Mouse (Mus musculus) adrenal gland, adult 18-20 months (tissue): ENCODE measurements at regions not wholly inside any gene's neighbourhood (a gene's known extent, or its start where the extent isn't known, plus 50 kb on each side); places are given as distances from the start of the nearest gene placed in this dataset.
"Not testable (repeated sequence)": the region's sequence is repeated elsewhere in the genome, so short reads cannot be mapped to it uniquely, and the experiment has no call there.

Experiments
- DNase-seq, 2 experiments: peaks; one replicate each; pipeline ENCODE4 v3.0.0; 2021 to 2022; ENCODE audit warnings: low spot score in 2 of 2

DNA sequence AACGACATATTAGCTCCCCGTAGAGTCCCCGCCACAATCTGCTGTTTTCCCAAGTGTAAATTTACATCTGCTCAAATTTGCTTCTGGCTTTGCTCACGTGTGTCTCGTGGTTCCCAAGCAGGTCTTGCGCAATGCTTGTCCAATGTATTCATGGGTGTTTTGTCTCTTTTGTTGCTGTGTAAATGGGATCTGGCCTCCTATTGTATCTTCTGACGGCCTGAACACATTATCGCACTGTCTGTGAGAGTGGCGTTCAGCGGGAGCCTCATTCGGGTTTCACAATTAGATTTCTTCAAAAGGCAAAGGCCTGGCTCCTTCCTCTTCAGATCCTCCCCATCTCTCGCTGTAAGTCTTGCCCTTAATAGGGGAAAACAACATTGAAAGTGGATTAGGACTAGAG is 274.5 kb downstream of the Fam19a5 start:
- no peak for DNase-seq

GRCm38 (mm10) chr15:87842097-87842496 is 298.0 kb downstream of the Fam19a5 start:
- DNase-seq, result no peak

- DNase-seq, result no peak
Observed at GRCm38 (mm10) chr15:87859069-87859468, 315.0 kb downstream of the Fam19a5 start.

DNA sequence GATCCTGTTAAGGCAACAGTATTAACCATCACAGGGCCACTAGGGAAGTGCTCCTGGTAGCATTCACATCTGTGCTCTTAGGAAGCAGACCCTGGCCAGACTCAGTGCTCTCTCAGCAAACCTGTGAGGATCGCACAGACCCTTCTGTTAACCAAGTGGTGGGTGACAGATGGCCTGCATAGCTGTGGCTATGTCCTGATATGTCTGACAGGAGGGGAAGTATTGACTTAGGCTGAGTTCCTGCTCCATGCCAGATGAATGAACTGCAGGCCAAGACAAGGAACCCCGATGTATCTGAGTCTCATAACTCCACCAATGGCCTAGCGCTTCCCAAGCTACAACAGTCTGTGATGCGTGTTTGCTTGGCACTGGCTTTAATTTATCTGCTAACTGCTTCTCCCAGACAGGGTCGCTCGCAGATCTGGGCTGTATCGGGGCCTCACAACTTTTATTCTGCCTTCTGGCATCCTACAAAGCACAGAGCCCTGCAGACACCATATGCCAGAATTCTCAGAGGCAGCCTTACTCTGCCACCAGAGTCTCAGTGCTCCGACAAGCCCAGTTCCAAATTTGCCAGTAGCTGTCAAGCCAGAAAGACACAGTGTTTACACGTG is 332.3 kb downstream of the Fam19a5 start:
- no peak for DNase-seq

DNA sequence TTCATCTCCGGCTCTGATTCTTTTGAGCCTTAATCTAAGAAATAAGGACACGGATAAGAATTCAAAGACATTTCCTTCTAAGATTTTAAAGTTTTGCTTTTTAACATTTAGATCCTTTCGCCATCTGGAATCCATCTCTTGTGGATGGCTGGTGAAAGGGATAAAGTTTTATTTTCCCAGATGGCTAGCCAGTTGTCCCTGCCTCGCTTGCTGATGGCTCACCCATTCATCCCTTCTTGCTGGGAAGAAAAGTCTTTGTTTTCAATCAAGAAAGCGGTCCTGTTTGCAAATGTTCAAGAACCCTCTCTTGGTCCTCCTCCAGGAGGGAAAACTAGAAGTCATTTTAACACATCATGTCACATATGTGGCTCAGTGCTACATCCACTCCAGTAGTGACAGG is 346.8 kb downstream of the Fam19a5 start:
- no peak for DNase-seq

GRCm38 (mm10) chr15:87894866-87895265 is 350.8 kb downstream of the Fam19a5 start:
- DNase-seq, result not testable (repeated sequence)

GRCm38 (mm10) chr15:87898655-87899054 is 354.6 kb downstream of the Fam19a5 start:
- no peak for DNase-seq

DNA sequence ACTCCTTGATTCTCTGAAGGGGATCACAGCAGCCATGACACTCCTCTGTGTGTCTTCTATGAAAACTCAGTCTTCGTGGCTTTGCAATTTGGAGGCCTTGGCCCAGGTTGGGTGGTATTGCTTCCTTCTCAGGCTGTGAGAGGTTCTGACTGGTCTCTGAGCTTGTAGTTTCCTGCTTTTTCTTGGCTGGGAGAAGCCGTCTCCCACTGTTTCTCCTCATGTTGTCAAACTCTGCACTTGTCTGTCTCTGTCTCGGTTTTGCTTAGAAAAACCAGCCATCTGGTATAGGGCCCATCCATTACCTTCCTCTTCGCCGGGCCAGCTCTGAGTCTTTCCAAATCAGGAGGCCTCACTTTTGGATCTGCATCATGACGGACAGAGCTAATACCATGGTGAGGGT is 360.3 kb downstream of the Fam19a5 start:
- DNase-seq, result no peak

DNA sequence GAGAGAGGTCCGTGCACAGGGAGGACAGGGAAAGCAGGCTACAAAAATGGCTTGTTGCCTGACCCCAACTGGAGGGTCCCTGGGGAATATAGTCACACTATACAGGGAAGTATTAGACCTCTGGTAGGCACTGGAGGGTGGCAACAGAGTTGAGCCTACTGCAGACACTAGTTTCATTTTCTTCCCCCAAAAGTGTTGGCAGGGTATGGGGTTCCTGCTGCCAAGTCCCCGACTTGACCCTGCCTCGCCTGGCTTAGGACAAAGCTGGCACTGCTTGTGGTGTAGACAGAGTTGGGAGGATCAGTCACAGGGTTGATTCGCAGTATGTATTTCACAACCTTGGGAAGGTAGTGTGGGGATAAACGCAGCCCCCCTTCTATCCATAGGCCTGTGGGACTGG is 362.2 kb downstream of the Fam19a5 start:
- DNase-seq, result no peak

- DNase-seq, result no peak
Observed at GRCm38 (mm10) chr15:87922091-87922490, 378.0 kb downstream of the Fam19a5 start.

GRCm38 (mm10) chr15:87922781-87923446 is 378.8 kb downstream of the Fam19a5 start:
- no peak for DNase-seq

- no peak for DNase-seq
Observed at GRCm38 (mm10) chr15:87923906-87924305, 379.8 kb downstream of the Fam19a5 start.

DNA sequence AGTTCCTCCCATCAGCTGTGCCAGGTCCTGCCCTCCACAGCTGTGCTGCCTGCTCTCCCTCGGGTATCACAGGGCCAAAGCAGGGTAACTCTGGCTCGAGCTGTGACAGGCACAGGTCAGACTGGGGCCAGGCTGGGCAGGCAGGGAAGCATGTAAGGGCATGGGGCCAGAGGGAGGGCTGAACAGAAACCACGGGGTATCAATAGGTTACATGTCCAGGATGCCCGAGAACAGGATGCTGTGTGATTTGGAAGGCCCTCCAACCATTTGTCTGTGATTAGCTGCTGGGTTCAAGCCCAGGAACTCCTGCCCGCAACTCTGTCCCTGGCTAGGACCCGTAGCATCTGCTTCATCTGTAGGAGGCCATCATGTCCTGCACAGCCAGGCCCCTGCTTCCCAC is 391.9 kb downstream of the Fam19a5 start:
- no peak for DNase-seq

DNA sequence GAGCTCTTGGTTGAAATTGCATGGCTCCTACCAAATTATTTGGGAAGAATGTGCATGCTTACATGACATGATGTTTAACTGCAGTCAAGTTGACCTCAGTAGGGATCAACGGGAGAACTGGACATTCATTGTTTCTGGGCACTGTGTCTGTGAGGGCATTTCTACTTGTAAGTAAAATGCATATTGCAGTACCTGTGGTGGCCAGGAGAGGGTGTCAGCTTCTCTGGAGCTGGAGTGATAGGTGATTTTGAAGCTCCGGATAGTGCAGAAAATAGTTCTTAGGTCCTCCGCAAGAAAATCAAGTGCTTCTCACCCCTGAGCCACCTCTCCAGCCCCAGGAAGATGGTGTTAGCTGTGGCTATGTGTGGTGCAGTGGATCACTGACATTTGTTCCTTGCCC is 396.7 kb downstream of the Fam19a5 start:
- DNase-seq, result peak; percentile 38 to 42

DNA sequence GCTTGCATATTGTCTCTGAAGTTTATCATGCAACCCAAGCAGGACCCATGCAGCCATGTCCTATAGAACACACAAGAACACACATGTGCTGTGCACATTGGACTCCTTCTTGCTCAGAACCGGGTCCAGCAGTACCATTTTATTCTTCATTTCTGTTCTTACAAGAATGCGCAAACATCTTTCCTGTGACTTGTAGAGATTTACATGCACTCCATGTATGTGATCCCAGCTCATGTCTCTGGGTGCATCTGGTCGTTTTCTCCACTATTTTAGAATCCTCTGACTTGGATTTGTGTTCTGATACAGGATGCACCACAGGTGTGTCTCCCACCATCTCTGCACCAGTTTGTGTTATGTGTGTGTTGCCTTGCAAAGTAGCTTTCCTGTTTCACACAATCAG is 408.4 kb downstream of the Fam19a5 start:
- DNase-seq, result no peak

DNA sequence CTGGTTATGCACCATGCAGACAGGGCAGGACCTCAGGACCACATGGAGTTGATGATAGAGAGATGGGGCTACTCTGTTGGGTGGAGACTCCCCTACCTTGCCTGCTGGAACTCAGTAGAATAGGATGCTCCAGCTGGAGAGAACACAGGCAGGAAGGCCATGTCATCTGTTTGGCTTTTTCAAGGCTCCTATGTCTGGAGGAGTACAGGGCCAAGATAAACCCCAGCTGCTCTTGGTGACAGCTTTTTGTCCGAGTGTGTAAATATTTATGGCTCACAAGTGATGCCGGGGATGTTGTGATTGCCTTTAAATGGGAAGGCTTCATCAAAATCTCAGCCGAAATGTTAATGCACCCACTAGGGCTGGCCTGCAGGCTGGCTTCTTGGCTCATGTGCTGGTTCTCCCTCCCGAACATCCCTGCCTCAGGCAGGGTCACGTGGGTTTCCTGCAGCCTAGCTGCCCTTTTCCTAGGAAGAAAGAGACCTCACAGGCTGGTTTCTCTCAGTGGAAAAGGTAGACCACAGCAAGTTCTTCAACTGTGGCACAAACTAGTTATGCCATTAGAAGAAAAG is 411.7 kb downstream of the Fam19a5 start:
- DNase-seq, result no peak

GRCm38 (mm10) chr15:87958866-87959265 is 414.8 kb downstream of the Fam19a5 start:
- no peak for DNase-seq

GRCm38 (mm10) chr15:87972641-87973040 is 428.5 kb downstream of the Fam19a5 start:
- DNase-seq, result no peak

GRCm38 (mm10) chr15:87987322-87987985 is 443.4 kb downstream of the Fam19a5 start:
- no peak for DNase-seq

DNA sequence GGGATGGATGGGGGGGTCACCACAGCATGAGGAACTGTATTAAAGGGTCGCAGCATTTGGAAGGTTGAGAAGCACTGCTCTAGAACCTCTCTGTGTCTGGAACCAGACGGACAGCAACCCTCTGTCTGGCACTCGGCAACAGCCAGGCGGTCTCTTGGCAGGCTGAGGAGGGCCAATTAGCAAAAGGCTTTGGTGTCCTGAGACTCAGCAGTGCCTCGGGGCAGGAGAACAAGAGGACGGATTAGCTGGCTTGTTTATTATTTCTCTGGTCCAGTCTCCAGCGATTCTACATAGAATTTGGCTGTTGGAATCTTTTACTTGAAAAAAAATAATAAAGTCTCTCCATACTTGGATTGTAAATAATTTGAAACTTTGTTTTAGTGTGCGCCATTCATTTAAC is 450.4 kb downstream of the Fam19a5 start:
- no peak for DNase-seq

DNA sequence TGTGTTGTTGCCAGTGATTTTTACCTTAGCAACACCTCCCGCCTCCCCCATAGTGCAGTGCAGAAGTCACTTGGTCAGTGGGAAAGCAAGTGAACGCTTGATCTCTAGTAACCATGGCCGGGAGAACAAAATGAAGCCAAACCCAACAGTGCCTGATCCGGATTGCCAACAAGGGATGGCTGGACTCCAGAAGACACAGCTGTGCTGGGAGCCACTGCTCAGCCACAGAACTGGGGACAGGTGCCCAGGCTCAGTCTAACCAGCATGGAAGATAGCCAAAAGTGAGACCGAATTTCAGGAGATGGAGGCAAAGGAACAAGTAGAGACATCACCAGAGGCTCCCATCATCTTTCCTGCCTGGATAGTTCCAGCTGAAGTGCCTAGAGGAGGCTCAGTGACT is 473.0 kb downstream of the Fam19a5 start:
- DNase-seq, result no peak

- no peak for DNase-seq
Observed at GRCm38 (mm10) chr15:88032751-88033150, 488.7 kb downstream of the Fam19a5 start.
